Mouse (Mus musculus) hindbrain, embryonic 11.5 days (tissue): Measurements from ENCODE around the gene BC030499. TPM values are rescaled to one million over a fixed set of nuclear protein-coding genes. Genes with fewer than 3 reads are reported as not detected.

Source experiments
- ATAC-seq: fragments of 200-750 bp; cut with Nextera tagmentation; 2 replicates; pipeline ENCODE4 v1.8.0; 2017; ENCODE audit warnings: mild to moderate bottlenecking, moderate TSS enrichment, moderate library complexity; ENCODE audit not compliant: low FRiP score
- DNase-seq: peaks from one replicate; pipeline ENCODE4 v3.0.0-alpha.2; 2015; ENCODE audit warnings: low spot score
- H3K27ac ChIP-seq: fragments of 300-500 bp; sonication (generic); 2 replicates; pipeline ENCODE4 v1.5.1; 2014; ENCODE audit warnings: mild to moderate bottlenecking, low read depth, low read length
- H3K27me3 ChIP-seq: fragments of 300-500 bp; sonication (generic); 2 replicates; pipeline ENCODE4 v1.6.1; 2014; ENCODE audit warnings: mild to moderate bottlenecking, low read length, moderate library complexity, mixed read lengths; ENCODE audit not compliant: control insufficient read depth, insufficient read depth
- H3K36me3 ChIP-seq: fragments of 300-500 bp; sonication (generic); 2 replicates; pipeline ENCODE4 v1.6.1; 2014; ENCODE audit warnings: mild to moderate bottlenecking, low read length, moderate library complexity, mixed read lengths; ENCODE audit not compliant: control insufficient read depth, insufficient read depth
- H3K4me1 ChIP-seq: fragments of 300-500 bp; sonication (generic); replicated peaks from 2 replicates; pipeline ENCODE4 v1.6.1; 2014; ENCODE audit warnings: low read length, mixed read lengths; ENCODE audit not compliant: control insufficient read depth, insufficient read depth
- H3K4me2 ChIP-seq: fragments of 300-500 bp; sonication (generic); replicated peaks from 2 replicates; pipeline ENCODE4 v1.6.1; 2014; ENCODE audit warnings: mild to moderate bottlenecking, low read depth, low read length
- H3K4me3 ChIP-seq: fragments of 300-500 bp; sonication (generic); 2 replicates; pipeline ENCODE4 v1.5.1; 2014; ENCODE audit warnings: low read depth, low read length
- H3K9ac ChIP-seq: fragments of 300-500 bp; sonication (generic); 2 replicates; pipeline ENCODE4 v1.6.1; 2014; ENCODE audit warnings: low read depth, low read length
- H3K9me3 ChIP-seq: fragments of 300-500 bp; sonication (generic); 2 replicates; pipeline ENCODE4 v1.6.1; 2016; ENCODE audit warnings: low read length; ENCODE audit not compliant: control insufficient read depth
- WGBS: fragments of 180-500 bp; shearing (Covaris S2); extraction: QIAGEN DNeasy Blood & Tissue Kit; methylation state at CpG from one replicate; pipeline ENCODE4 v1.1.7; 2014; 5-methylcytosine and 5-hydroxymethylcytosine counted together
- polyA plus RNA-seq: library from polyadenylated mRNA; unstranded; fragments of >200 nt; fragmentation: Nextera tagmentation; extraction: Ambion mirVana; gene quantifications from 2 replicates; pipeline ENCODE4 v1.2.1, GENCODE M21; 2014

Gene BC030499
- polyA plus RNA-seq, 1 experiment from 2014 or later = 0.20 TPM

DNA sequence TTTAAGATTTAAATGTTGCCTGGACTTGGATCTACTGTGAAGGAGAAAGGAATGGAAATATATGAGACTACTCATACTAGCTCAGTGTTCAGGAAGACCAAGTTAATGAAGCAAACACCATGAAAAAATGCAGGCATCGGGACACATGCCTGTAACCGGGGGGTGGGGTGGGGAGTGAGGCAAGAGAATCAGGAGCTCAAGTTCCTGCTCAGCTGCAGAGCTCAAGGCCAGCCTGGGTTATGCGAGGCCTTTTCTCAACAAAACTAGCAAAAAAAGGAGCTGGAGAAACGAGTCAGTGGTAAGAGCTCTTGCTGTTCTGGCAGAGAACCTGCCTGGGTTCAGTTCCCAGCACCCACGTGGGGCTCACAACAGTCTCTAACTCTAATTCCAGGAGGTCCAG lies 43.4 kb downstream of the BC030499 start:
- DNase-seq (no peak), ATAC-seq (no peak)
- no peak overlapping the region for H3K9ac ChIP-seq
- H3K9me3 ChIP-seq = no peaks in the 10 kb centered on the region
- no peak overlapping the region for H3K27ac ChIP-seq
- H3K27me3 ChIP-seq = no peaks in the 10 kb centered on the region
- peaks cover 6% of the 10 kb centered on the region; the same call in 1 of the 2 replicates for H3K36me3 ChIP-seq
- no peak overlapping the region for H3K4me3 ChIP-seq
- WGBS = 93% methylated on average over 5 of the region's 5 CpGs
- H3K4me1 ChIP-seq = 0 out of 2 replicates have a peak, but pooled peaks cover 2% of the 10 kb centered on the region
- no peak overlapping the region for H3K4me2 ChIP-seq

DNA sequence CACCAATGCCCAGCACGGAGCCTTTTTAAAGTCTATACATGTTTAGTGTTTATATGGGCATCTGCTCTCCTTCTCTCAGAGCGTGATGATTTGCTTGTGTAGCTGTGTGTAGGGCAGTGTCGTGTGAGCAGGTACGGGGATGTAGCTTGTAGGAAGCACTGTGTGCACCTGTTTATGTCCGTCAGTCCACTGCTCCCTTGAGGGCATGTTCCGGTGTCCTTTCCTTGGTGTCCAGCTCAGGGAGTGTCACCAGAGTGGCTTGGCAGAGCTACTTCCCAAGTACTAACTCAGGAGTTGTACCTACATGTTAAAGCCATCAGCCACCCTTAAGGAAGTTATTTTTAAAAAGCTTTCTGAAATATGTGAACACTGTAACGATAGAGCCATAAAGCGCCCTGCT lies 46.4 kb downstream of the BC030499 start:
- no peak overlapping the region for H3K4me2 ChIP-seq
- peaks cover 8% of the 10 kb centered on the region; the same call in 1 of the 2 replicates for H3K36me3 ChIP-seq
- no peak overlapping the region for H3K4me3 ChIP-seq
- DNase-seq (no peak), ATAC-seq (no peak)
- H3K9ac ChIP-seq = no peak overlapping the region
- no peaks in the 10 kb centered on the region for H3K27me3 ChIP-seq
- H3K9me3 ChIP-seq = no peaks in the 10 kb centered on the region
- H3K4me1 ChIP-seq = no peaks in the 10 kb centered on the region
- no peak overlapping the region for H3K27ac ChIP-seq
- WGBS = 96% methylated on average over 8 of the region's 8 CpGs

DNA sequence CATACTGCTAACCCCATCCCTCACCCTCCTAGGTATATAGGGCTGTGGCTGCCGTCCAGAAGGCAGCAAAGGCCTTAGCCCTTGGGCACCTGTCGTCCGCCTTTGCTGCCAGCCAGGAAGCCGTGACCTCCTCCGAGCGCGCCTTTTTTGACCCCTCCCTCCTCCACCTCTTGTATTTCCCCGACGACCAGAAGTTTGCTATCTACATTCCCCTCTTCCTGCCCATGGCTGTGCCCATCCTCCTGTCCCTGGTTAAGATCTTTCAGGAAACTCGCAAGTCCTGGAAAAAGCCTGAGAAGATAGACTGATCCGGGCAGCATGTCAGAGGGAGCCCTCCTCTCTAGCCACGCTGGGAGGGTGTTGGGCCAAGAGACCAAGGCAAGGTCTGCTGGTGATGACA lies 51.1 kb downstream of the BC030499 start:
- H3K9me3 ChIP-seq = no peaks in the 10 kb centered on the region
- H3K9ac ChIP-seq = no peak overlapping the region
- no peak overlapping the region for H3K27ac ChIP-seq
- peaks cover 4% of the 10 kb centered on the region; the same call in 1 of the 2 replicates for H3K4me1 ChIP-seq
- 0 out of 2 replicates have a peak, but pooled peaks cover 3% of the 10 kb centered on the region for H3K36me3 ChIP-seq
- 86% methylated on average over 12 of the region's 12 CpGs for WGBS
- DNase-seq = no peak
- no peak overlapping the region for H3K4me3 ChIP-seq
- no peaks in the 10 kb centered on the region for H3K27me3 ChIP-seq
- ATAC-seq = no peak
- no peak overlapping the region for H3K4me2 ChIP-seq

DNA sequence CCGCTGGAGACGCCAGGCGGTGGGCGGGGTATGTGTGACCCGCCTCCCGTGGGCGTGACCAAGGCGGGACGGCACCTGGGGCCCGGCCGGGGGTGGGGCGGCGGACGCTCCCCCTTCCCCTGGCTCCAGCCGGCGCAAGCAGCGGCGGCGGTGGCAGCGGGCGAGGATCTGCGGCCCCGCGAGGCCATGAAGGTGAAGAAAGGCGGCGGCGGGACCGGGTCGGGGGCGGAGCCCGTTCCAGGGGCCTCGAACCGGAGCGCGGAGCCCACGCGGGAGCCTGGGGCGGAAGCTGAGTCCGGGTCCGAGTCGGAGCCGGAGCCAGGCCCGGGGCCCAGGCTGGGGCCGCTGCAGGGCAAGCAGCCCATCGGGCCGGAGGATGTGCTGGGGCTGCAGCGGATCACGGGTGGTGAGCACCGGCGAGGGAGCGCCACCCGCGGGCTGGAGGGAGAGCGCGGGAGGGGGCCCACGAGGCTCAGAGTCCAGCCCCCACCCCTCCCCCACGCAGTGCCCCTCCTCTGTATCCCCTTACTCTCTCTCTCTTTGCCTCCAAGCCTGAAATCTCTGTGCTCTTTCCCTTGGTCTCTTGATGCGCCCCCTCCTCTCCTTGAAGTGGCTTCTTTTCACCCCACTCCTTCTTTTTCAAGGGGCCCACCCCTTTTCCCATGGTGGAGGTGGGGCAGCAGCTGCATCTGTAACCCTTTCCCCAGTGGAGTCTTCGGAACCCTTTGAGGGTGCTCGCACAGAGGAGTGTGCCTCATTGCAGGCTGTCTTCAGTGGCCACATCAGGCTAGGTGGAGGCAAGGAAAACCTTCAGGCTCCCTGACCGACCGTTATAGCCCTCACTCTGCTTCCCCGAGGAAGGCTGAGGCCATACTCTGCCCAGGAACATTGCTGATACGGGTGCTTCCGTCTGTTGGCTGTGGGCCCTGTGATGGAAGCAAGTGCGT lies 53.0 kb downstream of the BC030499 start, which contains the start of gene Unc119:
Gene Unc119, plus strand, starts transcription at position 102 of the 947 bp plus-strand sequence.
- 1% methylated on average over 64 of the region's 66 CpGs for WGBS
- Histone ChIP-seq H3K4me2 (peak within 1 kb of the TSS; percentile 82), H3K9ac (peak within 1 kb of the TSS; percentile 94), H3K9me3 (no peaks in the 10 kb centered on the region), H3K27me3 (no peaks in the 10 kb centered on the region), H3K4me3 (peak within 1 kb of the TSS; percentile 90), H3K36me3 (0 out of 2 replicates have a peak, but pooled peaks cover 3% of the 10 kb centered on the region), H3K4me1 (peaks cover 4% of the 10 kb centered on the region; the same call in 1 of the 2 replicates), H3K27ac (peak within 1 kb of the TSS; percentile 86)
- DNase-seq = peak; percentile 87
- ATAC-seq = peak; percentile 82

DNA sequence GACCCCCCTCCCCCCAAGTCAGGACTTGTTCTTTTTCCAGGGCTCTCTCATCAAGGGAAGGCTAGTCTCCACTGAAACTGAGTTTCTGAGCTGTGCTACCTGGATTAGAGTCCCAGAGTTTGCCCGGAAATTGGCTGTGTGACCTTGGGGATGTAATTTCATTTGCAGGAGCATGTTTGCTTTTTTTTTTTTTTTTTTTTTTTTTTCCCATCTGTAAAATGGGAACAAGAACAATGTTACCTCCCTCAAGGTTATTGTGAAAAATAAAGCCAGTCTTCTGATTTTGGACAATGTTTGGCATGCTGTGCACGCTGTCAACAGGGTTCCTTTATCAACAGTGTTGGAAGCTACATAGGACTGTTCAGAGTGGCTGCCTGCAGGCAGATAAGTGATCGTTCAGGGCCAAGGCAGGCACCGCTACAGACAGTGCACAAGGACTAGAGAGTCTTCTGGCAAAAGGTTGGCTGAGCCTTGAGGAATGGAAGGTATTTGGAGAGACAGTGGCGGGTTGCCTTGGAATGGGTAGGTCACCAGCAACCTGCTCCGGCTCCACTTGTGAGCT lies 53.8 kb downstream of the BC030499 start:
- Histone ChIP-seq H3K36me3 (0 out of 2 replicates have a peak, but pooled peaks cover 3% of the 10 kb centered on the region), H3K27me3 (no peaks in the 10 kb centered on the region), H3K4me3 (peak overlapping the region; percentile 90), H3K4me2 (peak overlapping the region; percentile 82), H3K9ac (peak overlapping the region; percentile 94), H3K4me1 (peaks cover 4% of the 10 kb centered on the region; the same call in 1 of the 2 replicates), H3K27ac (peak overlapping the region; percentile 86), H3K9me3 (no peaks in the 10 kb centered on the region)
- DNase-seq (no peak), ATAC-seq (no peak)
- WGBS = 84% methylated on average over 6 of the region's 6 CpGs

DNA sequence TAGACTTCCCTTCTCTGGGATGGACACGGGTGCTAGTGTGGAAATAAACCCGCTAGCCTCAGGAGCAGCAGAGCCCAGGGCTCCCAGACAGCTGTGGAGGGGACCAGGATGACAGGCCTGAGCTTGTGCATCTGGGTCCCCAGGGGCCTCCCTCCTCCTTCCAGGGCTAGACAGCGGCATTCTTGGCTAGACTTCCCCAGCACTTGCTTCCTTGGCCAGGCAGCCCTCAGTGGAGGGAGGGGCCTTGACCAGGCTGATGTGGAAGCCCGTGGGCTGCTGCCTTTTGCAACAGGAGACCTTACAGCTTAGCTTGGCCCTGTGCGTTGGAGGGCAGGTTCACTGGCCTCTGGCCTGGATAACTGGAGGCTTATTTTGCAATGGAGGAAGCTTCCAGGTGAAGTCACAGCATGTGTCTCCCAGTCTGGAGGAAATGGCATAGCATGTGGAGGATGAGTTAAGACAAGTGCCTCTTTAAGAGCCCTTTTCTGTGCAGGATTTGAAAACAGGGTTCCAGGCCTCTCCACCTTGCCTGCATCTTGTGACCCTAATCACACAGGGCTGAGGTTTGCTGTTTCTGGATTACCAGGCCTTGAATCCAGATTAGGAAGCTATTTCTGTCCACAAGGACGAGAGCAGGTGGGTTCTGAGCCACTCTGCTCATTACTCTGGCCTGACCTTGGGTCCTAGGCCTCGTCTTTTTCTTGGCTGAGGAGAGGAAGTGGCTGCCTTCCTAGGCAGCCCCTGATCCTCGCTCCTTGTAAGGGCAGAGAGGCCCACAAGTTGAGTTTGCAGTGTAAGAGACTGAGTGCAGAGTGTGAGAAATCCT lies 54.5 kb downstream of the BC030499 start:
- Histone ChIP-seq H3K4me1 (peaks cover 4% of the 10 kb centered on the region; the same call in 1 of the 2 replicates), H3K27me3 (no peaks in the 10 kb centered on the region), H3K9ac (peak overlapping the region; percentile 2; the same call in 1 of the 2 replicates), H3K4me2 (0 out of 2 replicates have a peak overlapping the region, but pooled peaks have one; percentile 3), H3K27ac (no peak overlapping the region), H3K4me3 (no peak overlapping the region), H3K9me3 (no peaks in the 10 kb centered on the region), H3K36me3 (0 out of 2 replicates have a peak, but pooled peaks cover 3% of the 10 kb centered on the region)
- 69% methylated on average over 8 of the region's 8 CpGs for WGBS
- DNase-seq (no peak), ATAC-seq (no peak)

DNA sequence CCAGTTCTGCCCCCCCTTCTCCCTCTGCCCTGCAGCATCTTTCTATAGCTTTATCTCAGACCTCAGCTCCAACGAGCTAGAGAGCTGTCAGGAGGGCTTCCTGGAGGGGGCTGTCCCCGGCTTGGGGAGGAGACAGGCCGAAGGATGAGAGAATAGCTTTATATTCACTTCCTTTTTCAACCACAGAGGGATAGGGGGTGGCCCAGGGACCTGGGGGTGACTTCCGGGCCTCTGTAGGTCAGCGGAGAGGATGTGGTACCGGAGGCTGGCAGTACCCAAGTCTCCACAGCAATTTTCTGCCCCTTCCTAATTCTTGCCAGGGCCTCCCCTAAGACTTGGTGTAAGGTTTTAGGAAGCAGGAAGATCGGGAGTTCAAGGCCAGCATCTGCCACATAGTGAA lies 55.2 kb downstream of the BC030499 start:
- H3K4me2 ChIP-seq = no peak overlapping the region
- no peaks in the 10 kb centered on the region for H3K27me3 ChIP-seq
- H3K9ac ChIP-seq = no peak overlapping the region
- H3K9me3 ChIP-seq = no peaks in the 10 kb centered on the region
- ATAC-seq = no peak
- H3K4me3 ChIP-seq = no peak overlapping the region
- no peak overlapping the region for H3K27ac ChIP-seq
- peaks cover 4% of the 10 kb centered on the region; the same call in 1 of the 2 replicates for H3K4me1 ChIP-seq
- H3K36me3 ChIP-seq = 0 out of 2 replicates have a peak, but pooled peaks cover 2% of the 10 kb centered on the region
- 80% methylated on average over 7 of the region's 7 CpGs for WGBS
- no peak for DNase-seq
